Mouse (Mus musculus): Measurements from ENCODE around the gene Cep83.

- no peak for TF ChIP-seq CTCF (IDR thresholded peaks at IDR 0.05; ENCODE audit: insufficient read depth, low read depth, low read length)
- TF ChIP-seq POLR2A (IDR thresholded peaks at IDR 0.05; ENCODE audit: insufficient read depth, low read depth, low read length) = no peak
These were observed 17.3 kb downstream of the Cep83 start for GRCm38 (mm10) chr10:94705643-94706258.

All from olfactory bulb, adult 2 months (tissue).